Mouse (Mus musculus): ENCODE measurements at regions not wholly inside any gene's neighbourhood (a gene's known extent, or its start where the extent isn't known, plus 50 kb on each side); places are given as distances from the start of the nearest gene placed in this dataset.

DNA sequence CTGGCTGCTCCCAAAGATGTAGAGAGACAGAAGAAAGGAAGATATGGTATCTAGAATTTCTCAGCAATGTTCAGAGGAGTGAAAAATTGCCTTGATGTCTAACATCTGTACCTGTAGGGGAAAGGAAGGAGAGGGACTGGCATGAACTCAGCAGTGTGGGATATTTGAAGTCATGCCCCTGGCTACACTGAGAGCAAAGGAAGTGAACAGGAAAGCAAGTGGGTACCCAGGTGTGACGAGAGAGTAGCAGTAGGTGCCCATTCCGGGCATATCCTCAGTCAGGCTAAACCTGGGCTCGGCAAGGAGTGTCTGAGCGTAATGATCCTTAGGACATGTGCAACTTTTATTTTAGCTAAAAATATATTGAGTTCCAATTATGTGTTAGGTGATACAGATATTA is 203.4 kb upstream of the Satb1 start:
- DNase-seq (ENCODE audit: low spot score): no peak

DNA sequence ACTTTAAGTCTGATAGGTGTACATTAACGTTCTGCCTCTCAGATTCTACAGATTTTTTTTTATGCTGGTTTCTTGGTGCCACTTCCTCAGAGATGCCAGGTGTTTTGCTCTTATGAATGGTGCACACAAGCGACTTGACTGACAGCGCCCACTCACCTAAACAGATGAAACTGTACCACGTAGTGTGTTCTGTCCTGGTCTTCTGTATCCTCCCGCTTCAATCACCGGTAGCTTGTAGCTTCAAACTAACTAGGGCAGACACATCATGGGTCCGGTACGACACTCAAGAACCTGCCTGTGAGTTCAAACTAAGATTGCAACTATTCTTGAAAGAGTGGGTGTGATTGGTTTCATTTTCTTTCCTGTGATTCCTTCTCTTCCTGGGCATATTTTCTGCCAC is 198.0 kb upstream of the Satb1 start:
- DNase-seq (ENCODE audit: low spot score): no peak

DNA sequence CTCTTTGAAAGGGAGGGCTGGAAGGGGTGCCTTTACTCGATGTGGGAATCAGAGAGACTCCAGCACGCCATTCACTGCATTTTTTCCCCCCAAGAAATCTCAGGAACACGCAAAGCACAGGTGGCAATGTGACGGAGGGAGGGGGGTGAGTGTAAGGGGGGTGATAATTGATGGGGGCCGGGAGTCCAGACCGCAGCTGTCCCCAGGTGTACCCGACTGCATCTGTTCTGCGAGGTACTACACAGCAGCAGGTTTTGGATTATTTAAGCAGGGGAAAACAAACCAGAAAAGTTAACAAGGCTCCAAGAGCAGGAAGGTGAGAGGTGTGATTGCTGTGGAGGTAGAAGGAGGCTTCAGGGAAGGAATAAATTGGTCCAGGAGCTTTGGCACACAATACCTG is 153.8 kb upstream of the Satb1 start:
- no peak for DNase-seq (ENCODE audit: low spot score)

DNA sequence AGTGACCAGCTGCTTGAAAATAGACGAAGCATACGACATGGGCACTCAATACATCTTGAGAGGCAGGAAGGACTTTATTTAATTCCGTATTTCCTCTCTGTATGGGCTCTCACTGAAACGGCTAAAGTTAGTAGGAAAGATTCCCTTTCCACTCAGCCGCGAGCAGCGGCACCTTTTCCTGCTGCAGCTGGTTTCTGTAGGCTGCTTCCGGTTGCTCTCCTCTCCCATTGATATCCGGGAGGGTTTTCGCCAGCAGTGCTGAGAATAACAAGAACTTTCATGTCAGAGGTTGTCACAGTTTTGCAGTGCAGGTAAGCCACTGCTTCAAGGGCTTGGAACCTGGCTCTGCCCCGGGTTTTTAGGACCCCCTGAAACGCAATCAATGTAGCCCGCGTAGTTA is 153.1 kb upstream of the Satb1 start:
- no peak for DNase-seq (ENCODE audit: low spot score)

DNA sequence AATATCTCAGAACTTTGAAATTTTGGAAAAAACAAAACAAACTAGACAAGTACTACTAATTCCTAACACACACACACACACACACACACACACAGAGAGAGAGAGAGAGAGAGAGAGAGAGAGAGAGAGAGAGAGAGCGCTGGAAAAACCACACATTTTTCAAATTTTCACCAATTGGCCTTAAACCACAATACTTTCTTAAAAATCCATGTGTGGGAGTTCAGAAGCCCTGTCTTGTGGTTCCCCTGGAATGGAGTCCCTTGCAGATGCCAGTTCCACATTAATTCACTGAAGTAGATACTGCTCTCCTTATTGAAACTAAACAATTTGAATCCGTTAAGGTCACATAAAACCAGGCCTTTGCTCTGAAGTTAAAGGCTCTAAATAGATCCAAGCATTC is 146.0 kb upstream of the Satb1 start:
- DNase-seq (ENCODE audit: low spot score): no peak

DNA sequence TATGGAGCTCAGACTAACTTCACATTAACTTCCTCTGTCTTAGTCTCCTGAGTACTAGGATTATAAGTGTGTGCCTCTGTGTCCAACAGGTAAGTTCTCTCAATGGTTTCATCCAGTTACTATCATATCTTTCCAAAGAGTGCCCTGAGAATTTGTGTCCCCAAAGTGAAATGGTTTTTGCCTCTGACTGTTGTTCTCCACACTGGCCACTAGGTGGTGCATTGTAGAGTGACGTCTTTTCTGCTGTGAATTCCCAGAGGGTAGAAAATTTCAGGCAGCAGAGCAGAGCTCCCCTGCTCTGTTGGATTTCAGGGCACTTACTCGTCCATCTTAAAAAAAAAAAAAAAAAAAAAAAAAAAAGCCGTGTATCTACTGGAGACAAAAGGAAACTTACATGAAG is 138.4 kb upstream of the Satb1 start:
- no peak for DNase-seq (ENCODE audit: low spot score)

DNA sequence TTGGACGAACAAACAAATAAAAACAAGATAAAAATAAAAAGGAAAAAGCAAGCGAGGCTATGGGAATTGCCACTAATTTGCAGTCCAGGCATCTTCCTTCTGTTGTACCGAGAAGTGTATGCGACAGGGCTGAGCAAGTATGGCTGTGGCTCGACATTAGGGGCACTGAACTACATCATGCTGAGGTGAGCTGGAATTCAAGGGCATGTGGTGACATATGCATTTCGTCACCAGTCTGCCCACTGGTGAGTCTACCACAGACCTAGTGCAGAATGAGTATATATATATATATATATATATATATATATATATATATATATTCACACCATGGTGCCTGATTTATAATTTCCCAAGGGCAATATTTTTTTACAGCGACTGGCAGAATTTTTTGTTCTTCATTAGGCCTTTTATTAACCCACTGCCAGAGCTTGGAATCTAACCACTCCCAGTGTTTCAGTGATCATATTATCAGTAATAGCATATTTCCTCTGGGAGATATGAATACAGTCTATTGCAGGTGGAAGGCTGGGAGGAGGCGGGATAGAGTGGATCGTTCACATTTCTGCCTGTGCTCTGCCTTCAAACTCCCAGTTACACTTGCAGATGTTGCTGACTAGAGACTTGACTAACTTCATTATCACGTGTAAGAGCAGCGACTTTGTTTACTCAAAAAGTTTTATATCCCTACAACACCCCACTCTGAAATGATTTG is 133.6 kb upstream of the Satb1 start:
- DNase-seq (ENCODE audit: low spot score): no peak

DNA sequence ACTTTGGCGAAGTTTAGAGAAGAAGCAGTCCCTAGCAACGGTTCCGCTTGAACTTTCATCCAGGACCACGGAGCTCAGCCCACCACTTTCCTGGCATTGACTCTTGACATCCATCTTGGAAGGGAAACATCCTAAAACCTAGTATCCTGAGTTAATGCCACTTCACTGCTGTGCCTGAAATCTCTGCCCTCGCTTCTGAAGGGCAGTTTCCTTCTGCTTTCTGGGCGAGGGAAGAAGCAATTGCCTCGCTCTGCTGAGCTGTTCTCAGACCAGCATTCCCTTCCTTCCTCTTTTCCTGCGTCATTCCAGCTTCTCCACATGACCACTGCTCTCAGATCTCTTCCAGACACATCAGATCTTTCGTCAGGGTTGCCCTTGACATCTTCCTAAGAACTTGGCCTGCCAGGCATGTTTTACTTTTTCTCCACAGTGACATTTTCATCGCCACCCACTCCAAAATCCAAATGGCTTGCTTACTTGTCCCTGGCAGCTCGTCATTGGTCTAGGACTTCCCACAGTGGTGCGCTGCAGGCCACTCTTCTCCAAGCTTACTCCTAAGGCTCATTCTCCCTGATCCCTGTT is 129.5 kb upstream of the Satb1 start:
- no peak for DNase-seq (ENCODE audit: low spot score)

DNA sequence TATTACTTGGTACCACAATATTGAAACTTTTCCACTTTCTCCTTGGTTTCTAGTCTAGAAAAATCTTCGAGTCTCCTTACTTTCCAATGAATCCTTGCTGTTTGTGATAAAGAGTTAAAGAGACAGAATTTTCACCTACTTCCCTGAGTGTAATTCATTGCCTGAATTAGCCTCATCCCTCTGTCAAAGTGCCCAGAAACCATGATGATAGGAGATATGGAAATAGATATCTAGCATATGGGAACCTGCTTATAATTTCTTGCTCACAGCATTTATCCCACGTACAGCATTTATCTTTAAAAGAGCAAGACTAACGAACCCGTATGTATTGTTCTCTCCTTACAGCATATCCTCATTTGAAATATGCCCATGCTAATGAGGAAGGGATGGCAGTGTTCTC is 128.2 kb upstream of the Satb1 start:
- DNase-seq (ENCODE audit: low spot score): no peak

DNA sequence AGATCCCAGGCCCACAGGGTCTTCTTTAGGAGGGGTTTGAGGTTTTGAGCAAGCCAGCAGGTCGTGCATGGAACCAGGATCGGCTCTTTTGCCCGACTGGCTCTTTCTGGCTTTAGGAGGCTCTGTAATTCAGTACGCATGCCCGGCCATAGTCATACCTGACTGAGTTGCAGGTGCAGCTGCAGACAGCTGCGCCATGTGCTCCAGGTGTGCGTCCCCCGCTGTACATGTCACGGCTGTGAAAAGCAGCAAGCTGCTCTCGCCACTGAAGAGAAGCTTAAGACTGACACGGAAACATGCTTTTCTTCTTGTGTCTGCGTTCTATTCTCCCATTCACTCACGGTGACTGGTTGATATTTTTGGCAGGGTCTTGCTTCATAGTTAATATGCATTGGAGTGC is 123.2 kb upstream of the Satb1 start:
- no peak for DNase-seq (ENCODE audit: low spot score)

DNA sequence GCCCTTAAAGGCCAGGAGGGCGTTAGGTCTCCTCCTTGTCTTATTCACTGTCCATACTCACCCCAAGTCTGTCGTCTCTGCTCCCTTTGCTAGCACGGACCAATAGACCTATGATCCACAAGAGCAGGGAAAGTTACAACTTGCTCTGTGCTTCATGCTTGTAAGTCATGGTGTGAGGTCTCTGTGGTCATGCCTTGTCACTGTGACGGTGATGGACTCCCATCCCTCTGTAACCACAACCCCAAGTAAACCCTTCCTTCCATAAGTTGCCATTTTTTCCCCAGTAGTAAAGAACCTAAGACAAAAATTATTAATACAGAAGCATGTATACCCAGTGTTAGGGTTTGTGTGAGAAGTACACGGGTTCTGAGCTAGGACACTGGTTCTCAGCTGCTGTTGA is 104.6 kb upstream of the Satb1 start:
- DNase-seq (ENCODE audit: low spot score): no peak

DNA sequence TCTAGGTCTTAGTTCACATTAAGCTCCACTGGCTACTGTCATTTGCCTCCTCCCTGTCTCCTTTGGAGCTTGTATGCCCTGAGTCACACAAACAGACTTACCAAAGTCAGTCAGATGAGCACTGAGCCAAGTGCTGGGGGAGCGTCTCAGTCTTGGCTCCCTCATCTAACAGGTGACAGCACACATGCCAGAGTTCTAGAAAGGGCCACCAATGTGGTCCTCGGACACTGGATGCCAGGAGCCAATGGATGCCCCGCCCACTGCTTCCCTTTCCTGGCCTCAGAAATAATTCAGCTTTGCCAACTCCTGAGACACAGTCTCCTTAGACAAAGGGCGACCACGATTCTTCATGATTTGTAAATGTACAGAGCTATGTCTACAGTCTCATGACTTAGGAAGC is 103.0 kb upstream of the Satb1 start:
- no peak for DNase-seq (ENCODE audit: low spot score)

DNA sequence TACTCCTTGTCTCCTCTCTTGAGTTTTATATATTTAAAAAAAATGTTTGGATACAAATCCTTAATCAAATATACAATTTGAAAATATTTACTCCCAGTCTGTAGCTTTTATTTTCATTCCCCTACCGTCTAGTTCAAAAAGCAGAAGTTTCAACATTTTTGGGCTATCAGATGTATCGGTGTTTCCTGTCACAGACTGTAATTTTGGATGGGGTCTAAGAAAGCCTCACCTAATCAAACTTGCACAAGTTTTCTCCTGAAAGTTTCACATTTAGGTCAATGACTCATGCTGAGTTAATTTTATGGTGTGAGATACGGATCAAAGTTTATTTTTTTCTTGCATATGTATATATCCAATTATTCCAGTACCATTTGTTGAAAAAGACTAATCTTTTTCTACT is 93.3 kb upstream of the Satb1 start:
- DNase-seq (ENCODE audit: low spot score): no peak

DNA sequence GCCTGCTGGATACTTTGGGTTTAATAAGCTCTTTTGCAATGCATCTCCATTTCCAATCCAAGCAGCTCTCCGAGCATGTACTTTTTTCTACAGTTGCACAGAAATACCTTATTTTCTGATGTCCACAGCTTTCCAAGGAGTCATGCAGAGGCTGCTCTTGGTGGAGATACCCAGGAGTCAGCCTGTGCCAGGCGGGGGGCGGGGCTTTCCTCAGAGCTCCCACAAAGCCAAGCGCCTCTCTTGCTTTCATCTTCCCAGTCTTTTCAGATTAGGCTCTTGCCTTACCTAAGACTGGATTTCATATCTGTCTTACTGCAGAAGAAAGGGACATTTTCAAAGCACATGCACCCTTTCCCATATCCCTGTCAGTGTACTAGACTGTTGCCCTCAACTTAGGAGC is 73.9 kb upstream of the Satb1 start:
- no peak for DNase-seq (ENCODE audit: low spot score)

DNA sequence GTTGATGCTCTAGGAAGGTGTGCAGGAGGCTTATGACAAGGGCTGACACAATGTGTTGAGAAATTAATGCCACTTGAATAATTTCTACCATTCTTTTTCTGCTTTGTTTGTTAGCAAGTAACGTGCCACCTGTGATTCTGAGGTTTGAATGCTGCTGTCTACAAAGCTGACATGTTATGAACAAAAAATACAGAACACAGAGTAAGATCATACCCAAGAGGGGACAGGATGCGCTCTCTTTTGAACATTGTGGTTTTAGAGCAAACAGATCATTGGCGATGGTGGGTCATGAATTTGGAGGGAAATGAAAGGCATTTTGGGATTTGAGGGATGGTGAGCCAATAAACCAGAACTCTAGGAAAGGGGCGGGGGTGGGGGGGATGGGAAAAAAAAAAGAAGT is 73.3 kb upstream of the Satb1 start:
- no peak for DNase-seq (ENCODE audit: low spot score)

DNA sequence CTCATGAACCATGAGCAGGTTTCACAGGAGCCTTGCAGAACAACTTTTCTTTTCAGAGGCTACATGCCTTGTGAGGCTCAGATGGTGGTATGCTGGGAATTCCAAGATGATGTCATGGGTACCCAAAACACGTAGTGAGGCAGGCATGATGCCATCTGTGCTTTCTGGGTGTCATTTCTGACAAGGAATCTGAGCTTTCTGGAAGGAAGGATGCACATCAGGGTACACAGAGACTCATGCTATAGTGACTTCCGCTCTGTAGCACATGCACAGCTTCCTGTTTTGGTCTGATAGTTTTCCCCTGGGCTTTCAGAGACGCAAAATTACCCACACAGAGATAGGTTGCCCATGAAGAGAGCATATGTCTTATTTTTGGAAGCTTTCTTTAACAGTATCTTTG is 70.8 kb upstream of the Satb1 start:
- DNase-seq (ENCODE audit: low spot score): no peak

DNA sequence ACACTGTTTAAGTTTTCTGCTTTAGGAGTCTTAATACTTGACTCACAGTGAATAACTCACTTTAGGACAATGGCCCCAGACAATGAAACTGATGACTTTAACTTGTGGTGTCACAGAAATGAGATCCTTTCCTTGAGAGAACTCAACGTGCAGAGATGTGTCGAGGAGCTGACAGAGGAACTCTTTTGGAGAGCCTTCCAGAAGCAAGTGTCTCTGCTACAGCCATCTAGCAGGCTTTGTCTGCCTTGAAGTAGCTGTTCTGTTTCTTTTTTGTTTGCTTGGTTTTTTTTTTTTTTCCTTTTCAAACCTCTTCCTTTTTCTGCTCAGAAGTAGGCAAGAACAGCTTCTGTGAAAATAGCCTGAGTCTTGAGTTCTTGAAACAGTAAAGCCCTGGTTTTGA is 66.3 kb upstream of the Satb1 start:
- no peak for DNase-seq (ENCODE audit: low spot score)

DNA sequence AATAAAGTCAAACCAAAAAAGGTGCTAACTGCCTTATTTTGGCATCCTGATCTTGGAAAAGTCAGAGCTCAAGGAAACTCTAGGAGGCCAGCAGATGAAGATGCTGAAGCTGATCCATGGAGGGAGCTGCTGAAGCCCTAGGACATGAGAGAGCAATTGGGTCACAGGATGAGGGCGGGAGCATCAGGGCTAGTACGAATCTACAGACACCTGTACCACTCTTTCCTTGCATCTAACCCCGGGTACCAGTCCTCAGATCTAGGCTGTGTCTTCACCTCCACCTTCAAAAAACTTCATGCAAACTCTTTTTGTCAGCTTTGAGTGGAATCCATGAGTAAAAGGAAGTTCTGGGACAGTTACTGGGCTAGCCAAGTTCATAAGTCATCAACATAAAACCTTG is 63.1 kb upstream of the Satb1 start:
- no peak for DNase-seq (ENCODE audit: low spot score)

DNA sequence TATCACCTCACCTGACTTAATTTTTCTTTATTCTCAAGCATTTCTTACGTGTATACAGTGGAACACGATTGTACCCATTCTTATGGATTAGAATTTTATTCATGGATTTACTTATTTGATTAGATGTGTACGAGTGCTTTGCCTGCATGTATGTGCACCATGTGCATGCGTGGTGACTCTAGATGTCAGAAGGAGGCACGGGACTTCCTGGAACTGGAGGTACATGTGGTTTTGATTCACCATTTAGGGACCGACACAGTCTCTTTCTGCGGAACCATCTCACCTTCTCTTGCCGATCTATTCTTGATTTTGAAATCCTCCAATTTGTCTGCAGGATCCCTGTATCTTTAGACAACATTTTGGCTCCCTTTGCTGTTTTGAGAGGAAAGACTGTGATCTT is 61.2 kb upstream of the Satb1 start:
- DNase-seq (ENCODE audit: low spot score): no peak

DNA sequence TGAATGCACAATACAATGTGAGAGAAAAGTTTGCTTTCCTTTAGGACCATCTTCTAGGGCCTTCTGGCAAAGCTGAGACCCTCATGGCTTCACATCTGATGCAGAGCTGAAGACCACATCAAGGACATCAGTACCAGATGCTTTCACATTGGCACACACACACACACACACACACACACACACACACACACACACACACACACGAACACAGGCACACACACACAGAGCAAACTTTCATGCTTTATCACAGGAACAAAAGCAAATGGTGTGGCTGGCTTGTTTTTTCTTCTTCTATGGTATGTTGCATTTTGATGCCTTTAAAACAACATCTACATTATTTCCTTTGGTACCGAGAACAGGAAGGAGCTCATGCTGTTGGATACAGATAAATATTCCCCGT is 59.8 kb upstream of the Satb1 start:
- DNase-seq (ENCODE audit: low spot score): no peak

DNA sequence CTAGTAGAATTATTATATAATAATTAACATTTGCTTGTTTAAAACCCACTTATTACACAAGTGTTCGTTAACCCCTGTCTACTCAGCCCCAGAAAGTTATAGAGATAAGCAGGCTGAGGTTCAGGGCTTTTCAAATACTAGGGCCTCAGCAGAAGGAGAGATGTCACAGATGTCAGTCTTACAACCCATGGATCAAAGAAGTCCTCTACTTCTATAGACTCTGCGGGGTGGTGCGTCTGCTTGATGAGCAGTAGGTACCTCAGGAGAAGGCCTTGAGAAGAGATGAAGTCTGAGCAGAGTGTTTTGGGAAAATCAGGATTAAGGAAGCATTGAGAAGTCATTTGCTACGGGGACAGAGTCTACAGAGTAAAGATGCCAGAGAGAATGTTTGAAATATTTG is 59.1 kb upstream of the Satb1 start:
- no peak for DNase-seq (ENCODE audit: low spot score)
